Comparison of ENCODE assay signal across 9 mouse cellular contexts in the genomic region with DNA sequence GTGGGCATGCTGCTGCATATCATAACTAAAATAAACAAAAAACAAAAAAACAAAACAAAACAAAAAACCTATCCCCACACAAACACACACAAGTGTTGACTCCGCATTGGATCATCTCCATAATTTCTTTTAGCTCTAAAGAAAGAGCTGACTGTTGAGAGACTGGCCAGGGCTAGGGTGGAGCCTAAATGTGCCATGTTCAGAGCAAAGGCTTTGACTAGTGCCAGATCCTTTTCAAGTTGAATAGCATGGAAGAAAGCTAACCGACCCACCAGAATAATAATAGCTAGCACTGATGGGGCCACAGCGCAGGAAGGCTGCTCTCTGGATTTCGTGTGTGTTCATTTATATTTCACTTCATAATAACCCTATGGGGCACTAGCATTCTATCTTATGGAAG. TPM values are rescaled to one million over a fixed set of nuclear protein-coding genes. Genes with fewer than 3 reads are reported as not detected.
A peak's percentile ranks its signal among the peaks of the same experiment; 100 is the strongest.
DNase-seq lines count a peak whose midpoint lies in the region; ATAC-seq and TF ChIP-seq lines count a peak whose summit lies in the region.
"Had no signal": no experiment of that assay in that cellular context is flagged by ENCODE, and none has a peak within 500 bp of the region (broad histone marks: within the 10 kb centered on the region; RNA-seq: fewer than 3 reads in every experiment).

No protein-coding gene starts in this region.

- peak overlapping the region; percentile 93 for H3K27ac ChIP-seq in lung, embryonic 14.5 days (ENCODE audit: low read depth)
- peak overlapping the region; percentile 96 for H3K27ac ChIP-seq in forebrain, embryonic 10.5 days
- peak overlapping the region; percentile 81 for H3K27ac ChIP-seq in hindbrain, embryonic 13.5 days
- H3K27ac ChIP-seq in midbrain, embryonic 15.5 days, result peak overlapping the region; percentile 83

- WGBS in lung, embryonic 14.5 days, result 72% methylated on average over 4 of the region's 4 CpGs
- 73% methylated on average over 4 of the region's 4 CpGs for WGBS in forebrain, embryonic 10.5 days
- 33% methylated on average over 4 of the region's 4 CpGs for WGBS in hindbrain, embryonic 13.5 days
- WGBS in midbrain, embryonic 15.5 days, result 27% methylated on average over 4 of the region's 4 CpGs

- no peak for ATAC-seq in lung, embryonic 14.5 days (ENCODE audit: insufficient read depth)
- ATAC-seq in hindbrain, embryonic 13.5 days (ENCODE audit: low FRiP score), result no peak
- ATAC-seq in midbrain, embryonic 15.5 days (replicated peaks), result no peak
- ATAC-seq in megakaryocyte progenitor cell, adult 5-6 weeks (replicated peaks; ENCODE audit: poor library complexity), result no peak
- no peak for ATAC-seq in granulocyte monocyte progenitor cell, adult 5-6 weeks (replicated peaks; ENCODE audit: poor library complexity, severe bottlenecking)

- TF ChIP-seq CTCF in lung, embryonic 14.5 days (IDR thresholded peaks at IDR 0.05; ENCODE audit: low read depth), result no peak

- H3K9me3 ChIP-seq in lung, embryonic 14.5 days (ENCODE audit: low read depth, low read length), result no peaks in the 10 kb centered on the region
- H3K9me3 ChIP-seq in forebrain, embryonic 10.5 days, result no peaks in the 10 kb centered on the region
- H3K9me3 ChIP-seq in hindbrain, embryonic 13.5 days, result no peaks in the 10 kb centered on the region
- no peaks in the 10 kb centered on the region for H3K9me3 ChIP-seq in midbrain, embryonic 15.5 days

- peaks cover 37% of the 10 kb centered on the region for H3K4me1 ChIP-seq in lung, embryonic 14.5 days (ENCODE audit: insufficient read depth)
- peaks cover 97% of the 10 kb centered on the region for H3K4me1 ChIP-seq in forebrain, embryonic 10.5 days
- H3K4me1 ChIP-seq in hindbrain, embryonic 13.5 days (replicated peaks), result peaks cover 52% of the 10 kb centered on the region
- H3K4me1 ChIP-seq in midbrain, embryonic 15.5 days, result peaks cover 38% of the 10 kb centered on the region

- H3K4me3 ChIP-seq in lung, embryonic 14.5 days (ENCODE audit: low read depth, low read length), result no peak overlapping the region
- H3K4me3 ChIP-seq in forebrain, embryonic 10.5 days, result no peak overlapping the region
- H3K4me3 ChIP-seq in hindbrain, embryonic 13.5 days, result no peak overlapping the region
- no peak overlapping the region for H3K4me3 ChIP-seq in midbrain, embryonic 15.5 days

- no peaks in the 10 kb centered on the region for H3K27me3 ChIP-seq in lung, embryonic 14.5 days (ENCODE audit: insufficient read depth, low read length)
- no peaks in the 10 kb centered on the region for H3K27me3 ChIP-seq in forebrain, embryonic 10.5 days (ENCODE audit: poor library complexity, severe bottlenecking)
- H3K27me3 ChIP-seq in hindbrain, embryonic 13.5 days, result no peaks in the 10 kb centered on the region
- no peaks in the 10 kb centered on the region for H3K27me3 ChIP-seq in midbrain, embryonic 15.5 days (replicated peaks)

- DNase-seq in lung, embryonic 14.5 days, result no peak
- no peak for DNase-seq in lung, postnatal 10 days
- DNase-seq in forebrain, embryonic 10.5 days (ENCODE audit: extremely low spot score, low spot score), result no peak
- DNase-seq: cerebellum, postnatal 36 days; kidney, adult 2 months had no signal

- no peak overlapping the region for H3K9ac ChIP-seq in lung, embryonic 14.5 days
- no peak overlapping the region for H3K9ac ChIP-seq in hindbrain, embryonic 13.5 days
- no peak overlapping the region for H3K9ac ChIP-seq in midbrain, embryonic 15.5 days

- no peak overlapping the region for H3K4me2 ChIP-seq in lung, embryonic 14.5 days
- no peak overlapping the region for H3K4me2 ChIP-seq in hindbrain, embryonic 13.5 days
- no peak overlapping the region for H3K4me2 ChIP-seq in midbrain, embryonic 15.5 days

- no peaks in the 10 kb centered on the region for H3K36me3 ChIP-seq in lung, embryonic 14.5 days (ENCODE audit: insufficient read depth)
- H3K36me3 ChIP-seq in forebrain, embryonic 10.5 days (replicated peaks), result no peaks in the 10 kb centered on the region
- no peaks in the 10 kb centered on the region for H3K36me3 ChIP-seq in hindbrain, embryonic 13.5 days
- H3K36me3 ChIP-seq in midbrain, embryonic 15.5 days (replicated peaks), result no peaks in the 10 kb centered on the region

RNA-seq across cellular contexts. Expression of gene Zfp36l1, which starts 48.5 kb away (rescaled TPM):
- polyA plus RNA-seq in lung, embryonic 14.5 days (2014; fragmentation: Nextera tagmentation; extraction: Ambion mirVana), result 190 and 192 TPM in 2 replicates
- polyA plus RNA-seq in forebrain, embryonic 10.5 days (2016; fragmentation: Nextera tagmentation; extraction: Ambion mirVana), result 121 and 129 TPM in 2 replicates
- 44.6 and 53.1 TPM in 2 replicates for polyA plus RNA-seq in hindbrain, embryonic 13.5 days (2015; fragmentation: Nextera tagmentation; extraction: Ambion mirVana)
- polyA plus RNA-seq in midbrain, embryonic 15.5 days (2015; fragmentation: Nextera tagmentation; extraction: Ambion mirVana), result 37.1 and 41.4 TPM in 2 replicates
- total RNA-seq in megakaryocyte progenitor cell, adult 5-6 weeks (2015), result 8.8 and 14.1 TPM in 2 replicates
- 1.8 and 2.6 TPM in 2 replicates for total RNA-seq in megakaryocyte progenitor cell, adult 5-6 weeks (2017)
- 1.9 and 8.5 TPM in 2 replicates for total RNA-seq in granulocyte monocyte progenitor cell, adult 5-6 weeks (2014; fragmentation: Nextera tagmentation)
- 0.36 and 0.56 TPM in 2 replicates for total RNA-seq in granulocyte monocyte progenitor cell, adult 5-6 weeks (2017)
